Mouse (Mus musculus) testis, adult 2 months (tissue): ENCODE data around the gene Vmn1r228.

Experiments
- CTCF ChIP-seq: fragments of 200-500 bp; IDR thresholded peaks from 2 replicates; pipeline ENCODE4 v1.5.1; 2012; ENCODE audit warnings: low read depth, mild to moderate bottlenecking, inconsistent platforms, low read length, moderate library complexity; ENCODE audit not compliant: control insufficient read depth, insufficient read depth, insufficient replicate concordance
- POLR2A ChIP-seq: fragments of 200-500 bp; IDR thresholded peaks from 2 replicates; pipeline ENCODE4 v1.6.1; 2012; ENCODE audit warnings: low read depth, mild to moderate bottlenecking, inconsistent platforms, low read length, moderate library complexity; ENCODE audit not compliant: control insufficient read depth

DNA sequence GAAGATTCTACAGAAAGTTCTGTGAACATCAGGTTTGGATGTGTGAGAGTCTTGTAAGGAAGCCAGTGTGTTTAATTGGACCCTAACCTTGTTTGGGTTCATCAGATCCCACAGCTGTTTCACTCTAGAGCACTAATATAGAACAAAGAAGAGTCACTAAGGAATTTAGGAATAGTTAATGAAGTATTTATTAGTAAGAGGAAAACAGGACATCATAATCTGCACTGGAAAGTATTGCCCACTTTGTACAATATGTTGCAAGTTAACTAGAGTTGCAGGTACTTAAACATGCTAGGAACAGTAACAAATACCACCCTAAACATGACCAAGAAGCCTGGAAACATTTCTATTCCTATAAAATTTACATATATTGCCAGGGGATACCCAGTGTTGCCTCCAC, at the start of gene Vmn1r228:
- TF ChIP-seq CTCF (no peak), POLR2A (no peak)
